Mouse (Mus musculus): ENCODE data around the gene Sos1. TPM values are rescaled to one million over a fixed set of nuclear protein-coding genes. Genes with fewer than 3 reads are reported as not detected.

Sos1 gene
- polyA plus RNA-seq, 1 experiment from 2014 or later: 7.2 TPM

Other genes with a start within 250 kb of the Sos1 start
- 47.2 and 47.9 TPM in 2 replicates for gene Morn2, start 190.2 kb downstream of the Sos1 start, polyA plus RNA-seq (2015; fragmentation: Nextera tagmentation; extraction: Ambion mirVana)
- gene Dhx57, start 190.0 kb downstream of the Sos1 start, polyA plus RNA-seq (2015; fragmentation: Nextera tagmentation; extraction: Ambion mirVana): 39.2 and 41.1 TPM in 2 replicates
- gene Arhgef33, start 173.0 kb downstream of the Sos1 start, polyA plus RNA-seq (2015; fragmentation: Nextera tagmentation; extraction: Ambion mirVana): 1.0 and 1.6 TPM in 2 replicates
- gene Gm10190, start 106.9 kb downstream of the Sos1 start, polyA plus RNA-seq (2015; fragmentation: Nextera tagmentation; extraction: Ambion mirVana): 1.6 and 2.7 TPM in 2 replicates
- 1.8 and 2.9 TPM in 2 replicates for gene Cdkl4, start 97.4 kb upstream of the Sos1 start, polyA plus RNA-seq (2015; fragmentation: Nextera tagmentation; extraction: Ambion mirVana)
- 22.6 and 23.5 TPM in 2 replicates for gene Map4k3, start 248.0 kb upstream of the Sos1 start, polyA plus RNA-seq (2015; fragmentation: Nextera tagmentation; extraction: Ambion mirVana)

Measured in midbrain, embryonic 13.5 days (tissue).